Mouse (Mus musculus) embryo, embryonic 10 days (tissue): Measurements from ENCODE around the gene Mfsd4b4.
"Not testable (repeated sequence)": the region's sequence is repeated elsewhere in the genome, so short reads cannot be mapped to it uniquely, and the experiment has no call there.

ENCODE experiments used
- DNase-seq: peaks from one replicate; pipeline ENCODE4 v3.0.0-alpha.2; 2015; ENCODE audit warnings: low spot score

Gene Mfsd4b4

GRCm38 (mm10) chr10:39898874-39899371 lies at the start of gene Mfsd4b4:
Gene Mfsd4b4, minus strand, starts transcription at chr10:39899238.
- peak; percentile 93 for DNase-seq

- DNase-seq, result not testable (repeated sequence)
Observed at GRCm38 (mm10) chr10:39947195-39947594, 48.2 kb upstream of the Mfsd4b4 start.

GRCm38 (mm10) chr10:39936553-39936952 lies 37.5 kb upstream of the Mfsd4b4 start:
- no peak for DNase-seq

GRCm38 (mm10) chr10:39926616-39927139 lies 27.6 kb upstream of the Mfsd4b4 start, which contains the start of gene Mfsd4b2:
Gene Mfsd4b2, minus strand, starts transcription at chr10:39926923.
- DNase-seq, result peak; percentile 48

GRCm38 (mm10) chr10:39924556-39924955 lies 25.5 kb upstream of the Mfsd4b4 start:
- not testable (repeated sequence) for DNase-seq

GRCm38 (mm10) chr10:39912616-39913015 lies 13.6 kb upstream of the Mfsd4b4 start:
- no peak for DNase-seq

GRCm38 (mm10) chr10:39908768-39909441 lies 9.9 kb upstream of the Mfsd4b4 start:
- DNase-seq, result no peak

GRCm38 (mm10) chr10:39906799-39907658 lies 8.0 kb upstream of the Mfsd4b4 start:
- no peak for DNase-seq

- no peak for DNase-seq
Observed at GRCm38 (mm10) chr10:39904191-39904590, 5.2 kb upstream of the Mfsd4b4 start.

- no peak for DNase-seq
Observed at GRCm38 (mm10) chr10:39896503-39896902, 2.5 kb downstream of the Mfsd4b4 start.

- no peak for DNase-seq
Observed at GRCm38 (mm10) chr10:39893702-39894697, 5.0 kb downstream of the Mfsd4b4 start.

- DNase-seq, result no peak
Observed at GRCm38 (mm10) chr10:39888621-39889020, 10.4 kb downstream of the Mfsd4b4 start.

GRCm38 (mm10) chr10:39865509-39865908 lies 33.5 kb downstream of the Mfsd4b4 start:
- DNase-seq, result no peak

GRCm38 (mm10) chr10:39842621-39843020 lies 56.4 kb downstream of the Mfsd4b4 start:
- no peak for DNase-seq
